ENCODE assay signal across 9 mouse cellular contexts in the genomic region with DNA sequence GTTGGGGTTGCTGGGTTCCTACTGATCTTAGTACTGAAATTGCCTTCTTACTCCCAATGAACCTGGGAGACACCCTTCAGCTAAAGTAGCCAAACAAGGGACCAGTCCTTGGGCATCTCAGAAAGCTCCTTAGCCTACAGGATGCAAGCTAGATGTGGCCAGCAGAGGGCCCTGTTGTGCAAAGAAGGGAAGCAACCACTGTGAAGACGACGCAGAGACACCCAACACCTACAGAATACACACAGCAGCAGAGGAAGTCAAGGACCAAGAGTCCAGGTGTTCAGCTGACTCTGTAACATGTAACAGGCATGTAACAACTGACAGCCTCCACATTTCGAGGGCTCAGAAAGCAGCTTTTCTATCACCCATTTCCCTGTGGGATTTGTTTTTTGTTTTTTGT. TPM values are rescaled to one million over a fixed set of nuclear protein-coding genes. Genes with fewer than 3 reads are reported as not detected.
A peak's percentile ranks its signal among the peaks of the same experiment; 100 is the strongest.
DNase-seq lines count a peak whose midpoint lies in the region; TF ChIP-seq lines count a peak whose summit lies in the region.
"Had no signal": no experiment of that assay in that cellular context is flagged by ENCODE, and none has a peak within 500 bp of the region (broad histone marks: within the 10 kb centered on the region; RNA-seq: fewer than 3 reads in every experiment).

No protein-coding gene starts in this region.

- in situ Hi-C loops in CH12.LX (cut with MboI; ENCODE audit: low pct_ligation_motif_present, low pct_unique_long_range_greater_than_20kb, low sequenced_read_pairs): loop anchor here (10.0 kb wide), 1 partner anchor 125 kb away; no protein-coding TSS in a partner anchor

- no peak for TF ChIP-seq POLR2A in CH12.LX (IDR thresholded peaks at IDR 0.05; ENCODE audit: low read depth, low read length)

- dilution Hi-C loops in CH12.LX (cut with MboI; ENCODE audit: extremely low pct_ligation_motif_present, extremely low pct_unique_long_range_greater_than_20kb, low sequenced_read_pairs): no loop called here

- peaks cover 0 to 7% of the 10 kb centered on the region in 2 experiments for H3K36me3 ChIP-seq in CH12.LX (replicated peaks in 1 of 2; ENCODE audit: control insufficient read depth in 1 of 2, insufficient read depth in 1 of 2, low read length in 1 of 2)
- no peaks in the 10 kb centered on the region for H3K36me3 ChIP-seq in embryonic facial prominence, embryonic 10.5 days (replicated peaks)
- H3K36me3 ChIP-seq: neural tube, embryonic 13.5 days had no signal

- no peak overlapping the region for H3K9ac ChIP-seq in CH12.LX (ENCODE audit: insufficient read depth, low read depth)
- H3K9ac ChIP-seq: neural tube, embryonic 13.5 days had no signal

- peak; percentile 73 for DNase-seq in layer of hippocampus, adult 11-12 months (ENCODE audit: low spot score)
- no peak for DNase-seq in layer of hippocampus, adult 9-11 months
- DNase-seq in CH12.LX (ENCODE audit: extremely low read depth): peak; percentile 91
- peak; percentile 72 to 81 for DNase-seq in adrenal gland, adult 18-20 months (ENCODE audit: low spot score in 2 of 2)
- DNase-seq in embryonic facial prominence, embryonic 10.5 days (ENCODE audit: low spot score): peak; percentile 38
- peak; percentile 85 to 87 for DNase-seq in kidney, postnatal 4 days
- peak; percentile 59 for DNase-seq in retina, adult 2 months (ENCODE audit: low read depth, low spot score)
- no peak for DNase-seq in frontal cortex, postnatal 10 days (ENCODE audit: low spot score in 2 of 2)

- peak; percentile 89 to 93 for TF ChIP-seq CTCF in CH12.LX (conservative IDR thresholded peaks at IDR 0.05 in 1 of 2, IDR thresholded peaks at IDR 0.05 in 1 of 2; ENCODE audit: low read depth in 2 of 2, low read length in 2 of 2)

- H3K4me3 ChIP-seq in CH12.LX (replicated peaks in 1 of 3; ENCODE audit: low read depth in 2 of 3, low read length in 2 of 3, poor library complexity in 1 of 3): no peak overlapping the region
- no peak overlapping the region for H3K4me3 ChIP-seq in embryonic facial prominence, embryonic 10.5 days
- H3K4me3 ChIP-seq: neural tube, embryonic 13.5 days had no signal

- 41% methylated on average over 3 of the region's 3 CpGs for WGBS in embryonic facial prominence, embryonic 10.5 days

- no peak overlapping the region for H3K27ac ChIP-seq in CH12.LX (ENCODE audit: insufficient read depth, low read depth)
- no peak overlapping the region for H3K27ac ChIP-seq in embryonic facial prominence, embryonic 10.5 days (replicated peaks)
- H3K27ac ChIP-seq: neural tube, embryonic 13.5 days had no signal

- H3K27me3 ChIP-seq in CH12.LX (replicated peaks): no peaks in the 10 kb centered on the region
- H3K27me3 ChIP-seq in embryonic facial prominence, embryonic 10.5 days (replicated peaks; ENCODE audit: low read depth, poor library complexity, severe bottlenecking): no peaks in the 10 kb centered on the region
- H3K27me3 ChIP-seq: neural tube, embryonic 13.5 days had no signal

- no peak for TF ChIP-seq EP300 in CH12.LX (IDR thresholded peaks at IDR 0.05; ENCODE audit: low read length)

- peaks cover 0 to 5% of the 10 kb centered on the region in 2 experiments; a peak in 1 of 4 replicates for H3K4me1 ChIP-seq in CH12.LX (ENCODE audit: control insufficient read depth in 1 of 2, insufficient read depth in 2 of 2)
- H3K4me1 ChIP-seq in embryonic facial prominence, embryonic 10.5 days: peaks cover 9% of the 10 kb centered on the region
- H3K4me1 ChIP-seq: neural tube, embryonic 13.5 days had no signal

- no peak overlapping the region for H3K4me2 ChIP-seq in CH12.LX (ENCODE audit: insufficient read depth, low read depth, poor library complexity, severe bottlenecking)
- H3K4me2 ChIP-seq: neural tube, embryonic 13.5 days had no signal

- no peaks in the 10 kb centered on the region for H3K79me2 ChIP-seq in CH12.LX (replicated peaks; ENCODE audit: control insufficient read depth, extremely low read depth, insufficient read depth, poor library complexity, severe bottlenecking)

- no peaks in the 10 kb centered on the region for H3K9me3 ChIP-seq in CH12.LX (replicated peaks; ENCODE audit: low read length)
- H3K9me3 ChIP-seq in embryonic facial prominence, embryonic 10.5 days: no peaks in the 10 kb centered on the region
- H3K9me3 ChIP-seq: neural tube, embryonic 13.5 days had no signal

- TF ChIP-seq RAD21 in CH12.LX (IDR thresholded peaks at IDR 0.05; ENCODE audit: low read depth, low read length): peak; percentile 78

TF ChIP-seq in CH12.LX, 34 proteins besides CTCF, POLR2A, EP300 and RAD21:
- TF ChIP-seq SIN3A (IDR thresholded peaks at IDR 0.05; ENCODE audit: low read length) (no peak), ZC3H11A (IDR thresholded peaks at IDR 0.05; ENCODE audit: low read depth, low read length) (peak; percentile 46), SMC3 (IDR thresholded peaks at IDR 0.05; ENCODE audit: low read depth, low read length) (peak; percentile 92)

RNA-seq across cellular contexts. Expression of gene Btbd9, which starts 16.8 kb away (rescaled TPM):
- 16.6 and 19.3 TPM in 2 replicates for total RNA-seq in CH12.LX (2012; rRNA removed)
- total RNA-seq in CH12.LX (2014; rRNA removed): 18.6 and 25.4 TPM in 2 replicates
- 20.0 and 22.3 TPM in 2 replicates for polyA plus RNA-seq in CH12.LX (2012; ENCODE audit: insufficient read length, low read depth)
- total RNA-seq in adrenal gland, adult 18-20 months (2021): 10 to 100 TPM; 52.2 to 81.3 TPM
- 57.2 and 58.1 TPM in 2 replicates for polyA plus RNA-seq in embryonic facial prominence, embryonic 10.5 days (2016; fragmentation: Nextera tagmentation; extraction: Ambion mirVana)

Comparison
In these comparisons a context has a peak if more than half of its experiments do, and no peak if none do; other contexts are left out.
1. DNase-seq: peak in layer of hippocampus, adult 11-12 months (single experiment), CH12.LX (single experiment), adrenal gland, adult 18-20 months (2 of 2), embryonic facial prominence, embryonic 10.5 days (single experiment), kidney, postnatal 4 days (2 of 2) and retina, adult 2 months (single experiment); none in layer of hippocampus, adult 9-11 months (single experiment) and frontal cortex, postnatal 10 days (0 of 2).